Mouse (Mus musculus) neural tube, embryonic 13.5 days (tissue): ENCODE results near the gene Esrra. TPM values are rescaled to one million over a fixed set of nuclear protein-coding genes. Genes with fewer than 3 reads are reported as not detected.

Experiments
- ATAC-seq: fragments of 200-750 bp; cut with Nextera tagmentation; 2 replicates; pipeline ENCODE4 v1.8.0; 2017; ENCODE audit warnings: low read depth, mild to moderate bottlenecking, moderate TSS enrichment, moderate library complexity
- H3K27ac ChIP-seq: fragments of 300-500 bp; sonication (generic); replicated peaks from 2 replicates; pipeline ENCODE4 v1.5.1; 2015; ENCODE audit warnings: moderate library complexity, mild to moderate bottlenecking, inconsistent platforms
- H3K27me3 ChIP-seq: fragments of 300-500 bp; sonication (generic); 2 replicates; pipeline ENCODE4 v1.6.1; 2015; ENCODE audit warnings: mild to moderate bottlenecking, inconsistent platforms
- H3K36me3 ChIP-seq: fragments of 300-500 bp; sonication (generic); 2 replicates; pipeline ENCODE4 v1.6.1; 2015; ENCODE audit warnings: mild to moderate bottlenecking, inconsistent platforms
- H3K4me1 ChIP-seq: fragments of 300-500 bp; sonication (generic); replicated peaks from 2 replicates; pipeline ENCODE4 v1.6.1; 2015; ENCODE audit warnings: inconsistent platforms
- H3K4me2 ChIP-seq: fragments of 300-500 bp; sonication (generic); 2 replicates; pipeline ENCODE4 v1.6.1; 2015; ENCODE audit warnings: inconsistent platforms, mild to moderate bottlenecking, moderate library complexity
- H3K4me3 ChIP-seq: fragments of 300-500 bp; sonication (generic); 2 replicates; pipeline ENCODE4 v1.5.1; 2015; ENCODE audit warnings: mild to moderate bottlenecking, inconsistent platforms
- H3K9ac ChIP-seq: fragments of 300-500 bp; sonication (generic); 2 replicates; pipeline ENCODE4 v1.6.1; 2015; ENCODE audit warnings: moderate library complexity, mild to moderate bottlenecking, inconsistent platforms
- H3K9me3 ChIP-seq: fragments of 300-500 bp; sonication (generic); 2 replicates; pipeline ENCODE4 v1.6.1; 2016; ENCODE audit warnings: inconsistent platforms
- WGBS: fragments of 180-500 bp; shearing (Covaris S2); methylation state at CpG from one replicate; pipeline ENCODE4 v1.1.7; 2015; 5-methylcytosine and 5-hydroxymethylcytosine counted together
- polyA plus RNA-seq: library from polyadenylated mRNA; unstranded; fragments of >200 nt; fragmentation: Nextera tagmentation; extraction: Ambion mirVana; gene quantifications from 2 replicates; pipeline ENCODE4 v1.2.1, GENCODE M21; 2015

The Esrra gene
- polyA plus RNA-seq, 1 experiment from 2014 or later, result 16.9 TPM

DNA sequence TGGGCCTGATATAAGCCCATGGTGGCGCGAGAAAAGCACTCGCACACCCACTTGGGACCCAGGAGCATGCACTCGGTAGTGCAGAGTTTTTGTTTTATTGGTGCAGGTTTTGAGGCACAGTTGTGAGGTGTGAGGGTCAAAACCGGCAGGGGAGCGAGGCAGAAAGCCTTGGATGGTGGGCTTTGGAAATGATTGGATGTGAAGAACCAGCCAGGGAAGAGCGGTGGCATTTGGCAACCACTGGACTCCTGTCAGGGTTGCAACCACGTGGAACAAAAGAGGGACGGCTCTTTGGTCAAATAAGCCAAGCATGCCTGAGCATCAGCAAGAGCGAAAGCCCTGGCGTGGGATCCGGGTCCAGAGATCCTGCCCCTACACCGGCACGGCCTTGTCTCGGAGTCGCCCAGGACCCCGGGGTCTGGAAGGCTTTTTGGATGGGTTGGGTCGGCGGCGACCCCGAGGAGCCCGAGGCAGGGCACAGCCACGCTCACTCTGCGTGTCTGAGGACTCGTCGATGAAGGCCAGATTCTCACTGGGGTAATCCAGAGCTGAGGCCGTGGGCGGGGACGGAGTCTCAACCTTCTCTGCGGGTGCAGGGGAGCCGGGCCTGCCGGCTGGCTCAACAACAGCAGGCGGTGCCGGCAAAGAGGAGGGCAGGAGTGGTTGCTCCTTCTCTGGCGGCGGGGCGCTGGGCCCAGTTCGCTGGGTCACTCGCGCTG, 4.2 kb upstream of the Esrra start:
- ATAC-seq, result no peak
- H3K27ac ChIP-seq, result no peak overlapping the region
- H3K36me3 ChIP-seq, result no peaks in the 10 kb centered on the region
- peaks cover 79% of the 10 kb centered on the region for H3K27me3 ChIP-seq
- no peaks in the 10 kb centered on the region for H3K9me3 ChIP-seq
- peaks cover 32% of the 10 kb centered on the region for H3K4me1 ChIP-seq
- H3K4me2 ChIP-seq, result peak overlapping the region; percentile 34
- peak overlapping the region; percentile 24 for H3K4me3 ChIP-seq
- 0 out of 2 replicates have a peak overlapping the region, but pooled peaks have one; percentile 31 for H3K9ac ChIP-seq
- WGBS, result 6% methylated on average over 40 of the region's 40 CpGs

DNA sequence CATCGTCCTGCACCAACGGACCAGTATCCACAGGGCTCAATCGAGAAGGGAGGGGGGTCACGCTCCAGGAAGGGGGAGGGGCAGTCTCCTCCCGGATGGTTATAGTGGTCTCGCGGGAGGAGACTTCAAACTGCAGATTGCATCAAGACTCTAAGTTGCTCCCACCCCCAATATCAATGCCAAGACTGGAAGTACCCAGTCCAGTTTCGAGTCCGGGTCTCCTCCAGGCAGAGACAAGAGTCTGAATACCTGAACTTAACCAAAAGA, 3.6 kb upstream of the Esrra start, which contains the start of gene Catsperz:
Gene Catsperz (minus strand): TSS at position 74 of the 267 bp plus-strand sequence.
- H3K4me3 ChIP-seq, result peak within 1 kb of the TSS; percentile 24
- H3K9ac ChIP-seq, result peak within 1 kb of the TSS; percentile 31; the same call in 1 of the 2 replicates
- 2% methylated on average over 9 of the region's 9 CpGs for WGBS
- H3K36me3 ChIP-seq, result no peaks in the 10 kb centered on the region
- peak within 1 kb of the TSS; percentile 34 for H3K4me2 ChIP-seq
- no peak within 1 kb of the TSS for H3K27ac ChIP-seq
- peaks cover 75% of the 10 kb centered on the region for H3K27me3 ChIP-seq
- H3K4me1 ChIP-seq, result peaks cover 37% of the 10 kb centered on the region
- H3K9me3 ChIP-seq, result no peaks in the 10 kb centered on the region
- no peak for ATAC-seq

DNA sequence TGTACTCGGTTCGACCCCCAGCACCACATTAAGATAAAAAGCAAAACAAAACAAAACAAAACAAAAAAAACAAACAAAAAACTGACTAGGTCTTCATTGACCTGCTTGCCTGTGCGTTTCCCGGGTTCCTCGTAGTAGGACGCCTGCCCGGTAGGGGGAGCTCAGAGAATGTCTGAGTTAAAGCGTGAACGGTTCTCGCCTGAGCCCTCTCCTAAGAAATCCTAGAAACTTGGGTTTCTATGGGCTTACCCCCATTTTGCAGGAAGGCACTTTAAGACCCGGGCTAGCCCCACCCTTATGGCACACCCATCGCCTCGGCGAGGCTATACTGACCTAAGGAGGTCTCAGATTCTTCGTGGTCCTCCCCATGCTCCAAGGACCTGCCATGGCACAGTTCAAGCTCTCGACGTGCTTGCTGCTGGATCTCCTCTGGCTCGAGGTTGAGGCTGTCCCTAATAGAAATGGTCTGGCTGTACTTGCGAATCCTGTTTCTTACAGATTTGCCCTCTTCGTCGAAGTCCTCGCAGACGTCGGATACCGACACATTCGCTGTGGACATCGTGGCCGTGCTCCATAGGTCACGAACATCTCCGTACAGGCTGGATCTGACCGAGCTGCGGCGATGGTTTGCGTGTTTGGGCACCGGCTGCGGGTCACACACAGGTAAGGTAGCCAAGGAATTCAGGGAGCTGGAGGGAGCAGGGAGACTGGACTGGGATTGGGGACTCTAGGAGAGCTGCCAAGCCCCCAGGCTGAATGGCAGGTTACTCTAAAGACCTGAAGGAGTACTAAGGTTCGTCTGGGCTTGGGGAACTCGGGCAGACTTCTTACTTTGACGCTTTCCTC, 3.1 kb upstream of the Esrra start:
- H3K9ac ChIP-seq, result peak overlapping the region; percentile 31; the same call in 1 of the 2 replicates
- H3K27ac ChIP-seq, result no peak overlapping the region
- no peak for ATAC-seq
- 2% methylated on average over 39 of the region's 39 CpGs for WGBS
- H3K4me3 ChIP-seq, result peak overlapping the region; percentile 24
- no peaks in the 10 kb centered on the region for H3K36me3 ChIP-seq
- peaks cover 43% of the 10 kb centered on the region for H3K4me1 ChIP-seq
- peak overlapping the region; percentile 34 for H3K4me2 ChIP-seq
- no peaks in the 10 kb centered on the region for H3K9me3 ChIP-seq
- peaks cover 70% of the 10 kb centered on the region for H3K27me3 ChIP-seq

DNA sequence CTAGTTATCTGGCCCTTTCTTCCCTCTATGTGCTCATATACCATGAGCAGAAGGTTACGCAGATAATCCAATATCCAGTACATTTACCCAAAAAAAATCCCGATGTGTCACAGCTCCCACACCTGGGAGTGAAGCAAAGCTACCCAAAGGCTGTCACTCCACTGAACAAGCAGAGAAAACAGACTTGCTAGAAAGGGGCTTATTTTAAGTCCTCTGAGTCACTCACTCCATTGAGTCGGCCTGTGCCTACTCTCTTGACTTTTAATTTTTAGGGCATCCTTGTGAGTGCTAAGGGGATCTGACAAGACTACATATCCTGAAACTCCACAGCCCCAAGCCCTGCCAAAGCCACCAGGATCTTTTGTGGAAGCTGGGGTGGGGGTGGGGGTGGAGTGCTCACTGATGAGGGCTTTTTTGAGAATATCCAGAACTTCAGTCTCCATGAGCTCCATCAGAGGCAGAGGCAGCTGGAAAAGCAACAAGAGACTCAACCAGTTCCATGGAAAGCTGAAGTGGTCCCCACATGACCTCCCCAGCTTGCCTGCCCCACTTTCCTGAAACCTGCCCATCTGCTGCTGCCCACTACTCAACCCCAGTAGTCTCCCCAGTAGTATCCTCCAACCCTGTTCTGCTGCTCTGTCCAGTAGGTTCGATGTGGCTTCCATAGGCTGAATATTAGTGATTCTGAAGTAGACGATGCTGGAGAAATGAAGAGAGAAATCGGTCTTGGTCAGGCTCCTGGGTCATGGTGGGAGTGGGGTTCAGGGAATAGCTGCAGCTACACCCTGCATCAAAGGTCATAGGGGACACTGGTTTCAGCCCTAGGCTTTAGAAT, 1.5 kb upstream of the Esrra start:
- H3K27ac ChIP-seq, result no peak overlapping the region
- ATAC-seq, result no peak
- no peaks in the 10 kb centered on the region for H3K9me3 ChIP-seq
- peak overlapping the region; percentile 75; the same call in 1 of the 2 replicates for H3K4me3 ChIP-seq
- 70% methylated on average over 6 of the region's 6 CpGs for WGBS
- H3K27me3 ChIP-seq, result peaks cover 57% of the 10 kb centered on the region
- H3K9ac ChIP-seq, result no peak overlapping the region
- H3K4me1 ChIP-seq, result peaks cover 47% of the 10 kb centered on the region
- H3K4me2 ChIP-seq, result peak overlapping the region; percentile 97
- no peaks in the 10 kb centered on the region for H3K36me3 ChIP-seq

DNA sequence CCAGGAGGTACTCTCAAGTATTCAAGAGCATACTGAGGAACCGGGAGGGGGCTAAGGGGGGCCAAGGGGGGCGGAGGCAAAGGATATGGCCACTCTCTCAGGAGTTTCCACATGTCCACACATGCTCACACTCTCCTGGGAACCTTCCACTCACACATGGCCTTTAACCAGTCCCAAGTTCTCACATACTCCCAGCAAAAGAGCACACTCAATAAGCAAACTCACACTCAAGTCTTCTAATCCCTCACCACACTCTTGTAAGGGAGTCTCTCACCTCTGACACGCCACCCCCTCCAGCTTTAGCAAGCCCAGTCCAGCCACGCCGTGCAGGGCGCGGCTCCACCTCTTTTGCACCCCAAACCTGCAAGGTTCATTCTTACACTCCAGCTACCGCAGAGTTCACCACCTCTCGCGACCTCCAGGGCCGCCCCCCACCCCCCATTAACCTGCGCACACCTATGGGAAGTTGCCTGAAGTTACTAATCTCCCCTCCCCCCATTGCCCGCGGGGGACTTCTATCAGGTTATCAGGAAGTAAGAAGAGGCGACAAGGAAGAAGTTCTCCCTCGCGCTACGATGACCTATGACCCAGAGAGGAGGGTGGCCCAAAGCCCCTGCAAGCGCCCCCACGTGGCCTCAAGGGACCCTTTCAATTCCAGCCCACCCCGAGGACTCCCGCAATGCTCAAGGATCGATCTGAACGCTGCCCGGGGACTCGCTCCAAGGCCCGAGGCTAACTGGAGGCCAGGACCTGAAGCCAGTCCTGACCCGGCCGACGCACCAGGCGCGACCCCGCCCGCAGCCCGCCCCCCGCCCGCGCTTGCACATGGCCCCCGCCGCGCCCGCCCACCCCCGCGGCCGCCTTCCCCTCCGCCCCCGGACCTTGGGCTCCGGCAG, 624 bp downstream of the Esrra start:
- peak overlapping the region; percentile 97 for H3K4me2 ChIP-seq
- peak overlapping the region; percentile 75 for H3K4me3 ChIP-seq
- 2% methylated on average over 48 of the region's 48 CpGs for WGBS
- no peaks in the 10 kb centered on the region for H3K36me3 ChIP-seq
- peak overlapping the region; percentile 91 for H3K9ac ChIP-seq
- peak; percentile 41 for ATAC-seq
- H3K4me1 ChIP-seq, result peaks cover 38% of the 10 kb centered on the region
- peak overlapping the region; percentile 92 for H3K27ac ChIP-seq
- H3K27me3 ChIP-seq, result peaks cover 36% of the 10 kb centered on the region
- H3K9me3 ChIP-seq, result no peaks in the 10 kb centered on the region

DNA sequence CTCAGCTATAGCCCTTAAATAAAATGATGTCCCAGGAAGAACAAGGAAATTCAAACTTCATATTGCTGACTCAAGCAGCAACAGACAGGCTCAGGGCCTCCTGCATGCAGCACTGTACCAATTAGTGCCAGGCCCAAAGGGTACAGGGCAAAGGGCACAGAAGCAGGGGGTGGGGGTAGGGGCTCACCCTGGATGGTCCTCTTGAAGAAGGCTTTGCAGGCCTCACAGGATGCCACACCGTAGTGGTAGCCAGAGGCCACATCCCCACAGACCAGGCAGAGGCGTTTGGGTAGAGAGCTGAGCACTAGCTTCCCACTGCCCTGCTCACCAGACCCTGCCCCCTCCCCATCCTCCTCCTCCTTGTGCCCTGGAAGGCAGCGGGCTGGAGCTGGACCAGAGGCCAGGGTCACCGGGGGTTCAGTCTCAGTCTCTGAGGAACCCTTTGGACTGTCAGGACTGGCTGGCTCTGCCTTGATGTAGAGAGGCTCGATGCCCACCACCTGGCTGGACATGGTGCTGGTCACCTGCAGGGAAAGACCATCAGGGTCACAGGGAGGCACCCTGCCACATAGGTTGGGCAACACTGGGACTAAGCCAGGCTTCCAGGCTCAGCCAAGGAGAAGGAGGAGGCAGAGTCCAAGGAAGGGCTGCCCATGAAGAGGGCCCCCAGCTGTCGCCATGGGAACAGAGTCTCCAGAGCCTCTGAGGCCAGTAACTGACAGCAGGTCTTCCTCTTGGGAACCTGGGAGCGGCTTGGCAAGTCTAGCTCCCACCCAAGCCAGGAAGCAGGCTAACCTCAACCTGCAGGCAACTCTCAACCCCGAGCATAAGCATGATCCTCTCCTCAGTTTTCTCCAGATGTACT, 1.5 kb downstream of the Esrra start:
- Histone ChIP-seq H3K9ac (peak overlapping the region; percentile 91), H3K27ac (no peak overlapping the region)
- ATAC-seq, result no peak

DNA sequence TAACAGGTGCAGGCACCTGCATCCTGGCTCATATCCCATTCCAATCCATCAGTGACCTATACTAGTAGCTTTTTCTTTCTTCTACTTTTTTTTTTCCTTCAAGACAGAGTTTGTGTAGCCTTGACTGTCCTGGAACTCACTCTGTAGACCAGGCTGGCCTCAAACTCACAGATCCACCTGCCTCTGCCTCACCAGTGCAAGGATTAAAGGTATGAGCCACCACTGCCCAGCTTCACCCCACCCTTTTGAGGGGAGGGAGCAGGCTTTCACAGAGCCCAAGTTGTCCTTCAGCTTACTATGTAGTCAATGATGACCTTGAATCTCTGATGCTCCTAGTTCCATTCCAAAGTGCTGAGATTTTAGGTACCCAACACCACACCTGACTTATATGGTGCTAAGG, 2.2 kb downstream of the Esrra start:
- Histone ChIP-seq H3K9me3 (no peaks in the 10 kb centered on the region), H3K27ac (no peak overlapping the region), H3K4me2 (peak overlapping the region; percentile 97), H3K9ac (no peak overlapping the region), H3K36me3 (no peaks in the 10 kb centered on the region), H3K4me1 (peaks cover 23% of the 10 kb centered on the region), H3K27me3 (peaks cover 20% of the 10 kb centered on the region), H3K4me3 (no peak overlapping the region)
- no peak for ATAC-seq

More for the DNA sequence above, 1.5 kb downstream of the Esrra start:
- peak overlapping the region; percentile 97 for H3K4me2 ChIP-seq
- H3K9me3 ChIP-seq, result no peaks in the 10 kb centered on the region
- peaks cover 29% of the 10 kb centered on the region for H3K4me1 ChIP-seq
- H3K27me3 ChIP-seq, result peaks cover 27% of the 10 kb centered on the region
- H3K36me3 ChIP-seq, result no peaks in the 10 kb centered on the region
- 40% methylated on average over 8 of the region's 8 CpGs for WGBS
- H3K4me3 ChIP-seq, result peak overlapping the region; percentile 75

DNA sequence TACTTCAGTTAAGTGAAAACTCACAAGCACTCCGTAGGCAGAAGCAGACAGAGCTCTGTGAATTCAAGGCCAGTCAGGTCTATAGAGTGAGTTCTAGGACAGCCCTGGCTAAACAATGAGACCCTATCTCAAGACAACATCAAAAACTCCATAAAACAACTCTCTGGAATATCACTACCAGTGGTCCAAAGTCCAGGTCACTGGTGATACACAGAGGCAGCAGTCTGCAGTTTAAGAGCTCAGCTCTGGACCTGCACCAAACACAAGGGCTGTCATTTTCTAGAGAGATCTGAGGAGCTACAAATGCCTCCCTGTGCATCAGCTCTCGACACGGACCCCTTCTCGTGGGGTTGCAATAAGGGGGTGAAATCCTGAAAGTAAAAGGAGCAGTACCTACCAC, 3.3 kb downstream of the Esrra start:
- ATAC-seq, result no peak
- Histone ChIP-seq H3K4me1 (peaks cover 23% of the 10 kb centered on the region), H3K4me2 (no peak overlapping the region), H3K27ac (no peak overlapping the region), H3K36me3 (peaks cover 10% of the 10 kb centered on the region), H3K9me3 (no peaks in the 10 kb centered on the region), H3K27me3 (peaks cover 9% of the 10 kb centered on the region), H3K4me3 (no peak overlapping the region), H3K9ac (no peak overlapping the region)
- 91% methylated on average over 4 of the region's 4 CpGs for WGBS

DNA sequence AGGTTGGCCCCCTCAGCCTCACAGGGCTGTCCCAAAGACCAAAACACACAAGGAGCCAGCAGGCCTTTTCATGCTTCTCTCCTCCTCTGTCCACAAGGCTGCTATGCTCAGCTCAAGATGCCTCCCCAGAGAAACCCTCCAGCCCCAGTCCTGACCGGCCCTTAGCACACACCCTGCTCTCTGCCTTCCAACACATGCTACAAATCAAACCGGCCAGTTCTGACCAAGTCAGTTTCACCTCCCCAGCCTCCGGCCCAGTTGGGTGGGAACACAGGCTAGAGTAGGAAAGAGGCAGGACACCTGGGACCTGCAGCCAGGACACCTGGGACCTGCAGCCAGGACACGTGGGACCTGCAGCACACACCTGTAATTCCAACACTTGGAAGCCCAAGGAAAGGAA, 5.1 kb downstream of the Esrra start:
- WGBS, result 78% methylated on average over 4 of the region's 4 CpGs
- Histone ChIP-seq H3K4me1 (peaks cover 26% of the 10 kb centered on the region), H3K27me3 (no peaks in the 10 kb centered on the region), H3K36me3 (peaks cover 28% of the 10 kb centered on the region), H3K27ac (no peak overlapping the region), H3K4me2 (no peak overlapping the region), H3K9ac (no peak overlapping the region), H3K9me3 (no peaks in the 10 kb centered on the region), H3K4me3 (no peak overlapping the region)
- ATAC-seq, result no peak

DNA sequence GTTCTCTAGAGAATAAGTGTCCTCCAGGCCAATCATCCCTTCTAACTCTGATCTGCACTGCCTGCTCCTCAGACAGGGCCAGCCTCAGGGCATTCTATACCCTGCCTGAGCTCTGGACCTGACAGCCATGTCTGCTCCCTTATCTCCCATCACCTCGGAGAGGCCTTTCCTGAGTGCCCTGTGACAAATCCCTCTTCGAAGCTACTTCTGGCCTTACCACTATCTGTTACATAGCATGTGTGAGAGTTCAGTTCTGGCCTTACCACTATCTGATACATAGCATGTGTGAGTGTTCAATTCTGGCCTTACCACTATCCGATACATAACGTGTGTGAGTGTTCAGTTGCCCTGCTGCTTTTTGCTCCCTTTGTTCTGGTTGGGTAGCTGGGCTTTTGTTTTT, 6.3 kb downstream of the Esrra start:
- WGBS, result 91% methylated on average over 4 of the region's 4 CpGs
- Histone ChIP-seq H3K4me3 (no peak overlapping the region), H3K27ac (no peak overlapping the region), H3K4me1 (peaks cover 24% of the 10 kb centered on the region), H3K27me3 (no peaks in the 10 kb centered on the region), H3K4me2 (no peak overlapping the region), H3K36me3 (peaks cover 34% of the 10 kb centered on the region), H3K9ac (no peak overlapping the region), H3K9me3 (no peaks in the 10 kb centered on the region)
- no peak for ATAC-seq
